Mouse (Mus musculus) forebrain, embryonic 15.5 days (tissue): Measurements from ENCODE around the gene Ttc3. TPM values are rescaled to one million over a fixed set of nuclear protein-coding genes. Genes with fewer than 3 reads are reported as not detected.
A peak's percentile ranks its signal among the peaks of the same experiment; 100 is the strongest.

Experiments used
- ATAC-seq: fragments of 200-750 bp; cut with Nextera tagmentation; replicated peaks from 2 replicates; pipeline ENCODE4 v1.8.0; 2017; ENCODE audit warnings: mild to moderate bottlenecking, moderate TSS enrichment, moderate library complexity
- H3K27ac ChIP-seq: fragments of 300-500 bp; sonication (generic); replicated peaks from 2 replicates; pipeline ENCODE4 v1.5.1; 2015; ENCODE audit warnings: mild to moderate bottlenecking, inconsistent platforms
- H3K27me3 ChIP-seq: fragments of 300-500 bp; sonication (generic); 2 replicates; pipeline ENCODE4 v1.6.1; 2015; ENCODE audit warnings: inconsistent platforms
- H3K36me3 ChIP-seq: fragments of 300-500 bp; sonication (generic); 2 replicates; pipeline ENCODE4 v1.6.1; 2015; ENCODE audit warnings: mild to moderate bottlenecking, inconsistent platforms
- H3K4me1 ChIP-seq: fragments of 300-500 bp; sonication (generic); 2 replicates; pipeline ENCODE4 v1.6.1; 2015; ENCODE audit warnings: inconsistent platforms
- H3K4me2 ChIP-seq: fragments of 300-500 bp; sonication (generic); replicated peaks from 2 replicates; pipeline ENCODE4 v1.6.1; 2015; ENCODE audit warnings: mild to moderate bottlenecking, inconsistent platforms
- H3K4me3 ChIP-seq: fragments of 300-500 bp; sonication (generic); 2 replicates; pipeline ENCODE4 v1.5.1; 2015; ENCODE audit warnings: mild to moderate bottlenecking, inconsistent platforms
- H3K9ac ChIP-seq: fragments of 300-500 bp; sonication (generic); replicated peaks from 2 replicates; pipeline ENCODE4 v1.6.1; 2015; ENCODE audit warnings: mild to moderate bottlenecking, inconsistent platforms
- H3K9me3 ChIP-seq: fragments of 300-500 bp; sonication (generic); 2 replicates; pipeline ENCODE4 v1.6.1; 2016; ENCODE audit warnings: inconsistent platforms
- WGBS: fragments of 180-500 bp; shearing (Covaris S2); methylation state at CpG from one replicate; pipeline ENCODE4 v1.1.7; 2015; ENCODE audit warnings: mixed read lengths; 5-methylcytosine and 5-hydroxymethylcytosine counted together
- polyA plus RNA-seq: library from polyadenylated mRNA; unstranded; fragments of >200 nt; fragmentation: Nextera tagmentation; extraction: Ambion mirVana; gene quantifications from 2 replicates; pipeline ENCODE4 v1.2.1, GENCODE M21; 2015

Ttc3 gene
- polyA plus RNA-seq, 1 experiment from 2014 or later: 832 TPM

GRCm38 (mm10) chr16:94345733-94346132, 24.7 kb upstream of the Ttc3 start:
- Histone ChIP-seq H3K9ac (no peak overlapping the region), H3K4me2 (no peak overlapping the region), H3K4me3 (no peak overlapping the region), H3K4me1 (peaks cover 8% of the 10 kb centered on the region), H3K36me3 (no peaks in the 10 kb centered on the region), H3K27me3 (no peaks in the 10 kb centered on the region), H3K27ac (no peak overlapping the region), H3K9me3 (no peaks in the 10 kb centered on the region)
- WGBS: 91% methylated on average over 1 of the region's 1 CpGs
- ATAC-seq: no peak

GRCm38 (mm10) chr16:94347080-94347731, 23.2 kb upstream of the Ttc3 start:
- Histone ChIP-seq H3K4me1 (peaks cover 8% of the 10 kb centered on the region), H3K4me3 (no peak overlapping the region), H3K4me2 (no peak overlapping the region), H3K27ac (no peak overlapping the region), H3K9ac (no peak overlapping the region), H3K27me3 (no peaks in the 10 kb centered on the region), H3K36me3 (no peaks in the 10 kb centered on the region), H3K9me3 (no peaks in the 10 kb centered on the region)
- 82% methylated on average over 7 of the region's 7 CpGs for WGBS
- no peak for ATAC-seq

- no peak overlapping the region for H3K4me3 ChIP-seq
- no peak overlapping the region for H3K9ac ChIP-seq
- peaks cover 8% of the 10 kb centered on the region for H3K4me1 ChIP-seq
- no peak overlapping the region for H3K4me2 ChIP-seq
- H3K27ac ChIP-seq: no peak overlapping the region
- 95% methylated on average over 2 of the region's 2 CpGs for WGBS
- H3K9me3 ChIP-seq: no peaks in the 10 kb centered on the region
- no peak for ATAC-seq
- H3K36me3 ChIP-seq: no peaks in the 10 kb centered on the region
- no peaks in the 10 kb centered on the region for H3K27me3 ChIP-seq
These were observed 21.6 kb upstream of the Ttc3 start for GRCm38 (mm10) chr16:94348779-94349178.

GRCm38 (mm10) chr16:94349588-94350286, 20.7 kb upstream of the Ttc3 start:
- ATAC-seq: no peak
- Histone ChIP-seq H3K9ac (no peak overlapping the region), H3K9me3 (no peaks in the 10 kb centered on the region), H3K4me3 (no peak overlapping the region), H3K36me3 (no peaks in the 10 kb centered on the region), H3K4me1 (peaks cover 8% of the 10 kb centered on the region), H3K27me3 (no peaks in the 10 kb centered on the region), H3K4me2 (no peak overlapping the region), H3K27ac (no peak overlapping the region)
- WGBS: 56% methylated on average over 11 of the region's 11 CpGs

- WGBS: 72% methylated on average over 10 of the region's 10 CpGs
- Histone ChIP-seq H3K9me3 (no peaks in the 10 kb centered on the region), H3K27ac (no peak overlapping the region), H3K4me2 (no peak overlapping the region), H3K9ac (no peak overlapping the region), H3K36me3 (no peaks in the 10 kb centered on the region), H3K4me3 (no peak overlapping the region), H3K4me1 (peaks cover 8% of the 10 kb centered on the region), H3K27me3 (no peaks in the 10 kb centered on the region)
- no peak for ATAC-seq
These were observed 20.1 kb upstream of the Ttc3 start for GRCm38 (mm10) chr16:94350287-94350677.

- H3K9me3 ChIP-seq: no peaks in the 10 kb centered on the region
- H3K4me3 ChIP-seq: no peak overlapping the region
- H3K27me3 ChIP-seq: no peaks in the 10 kb centered on the region
- ATAC-seq: no peak
- 50% methylated on average over 9 of the region's 9 CpGs for WGBS
- no peak overlapping the region for H3K9ac ChIP-seq
- H3K4me2 ChIP-seq: no peak overlapping the region
- H3K27ac ChIP-seq: no peak overlapping the region
- H3K4me1 ChIP-seq: peaks cover 8% of the 10 kb centered on the region
- H3K36me3 ChIP-seq: no peaks in the 10 kb centered on the region
These were observed 16.0 kb upstream of the Ttc3 start for GRCm38 (mm10) chr16:94354450-94354849.

- Histone ChIP-seq H3K9me3 (no peaks in the 10 kb centered on the region), H3K4me3 (no peak overlapping the region), H3K4me2 (no peak overlapping the region), H3K36me3 (no peaks in the 10 kb centered on the region), H3K9ac (no peak overlapping the region), H3K27ac (no peak overlapping the region), H3K27me3 (no peaks in the 10 kb centered on the region), H3K4me1 (no peaks in the 10 kb centered on the region)
- no peak for ATAC-seq
- 80% methylated on average over 7 of the region's 7 CpGs for WGBS
These were observed 14.4 kb upstream of the Ttc3 start for GRCm38 (mm10) chr16:94356046-94356445.

- Histone ChIP-seq H3K9ac (no peak overlapping the region), H3K36me3 (no peaks in the 10 kb centered on the region), H3K27me3 (no peaks in the 10 kb centered on the region), H3K4me1 (peaks cover under 1% of the 10 kb centered on the region; the same call in 1 of the 2 replicates), H3K27ac (no peak overlapping the region), H3K9me3 (no peaks in the 10 kb centered on the region), H3K4me2 (no peak overlapping the region), H3K4me3 (no peak overlapping the region)
- no peak for ATAC-seq
- WGBS: 87% methylated on average over 11 of the region's 11 CpGs
These were observed 13.5 kb upstream of the Ttc3 start for GRCm38 (mm10) chr16:94356776-94357494.

GRCm38 (mm10) chr16:94358091-94358490, 12.3 kb upstream of the Ttc3 start:
- Histone ChIP-seq H3K4me2 (no peak overlapping the region), H3K4me3 (no peak overlapping the region), H3K9ac (no peak overlapping the region), H3K4me1 (peaks cover 6% of the 10 kb centered on the region; the same call in 1 of the 2 replicates), H3K27ac (no peak overlapping the region), H3K27me3 (no peaks in the 10 kb centered on the region), H3K36me3 (no peaks in the 10 kb centered on the region), H3K9me3 (no peaks in the 10 kb centered on the region)
- ATAC-seq: no peak
- 81% methylated on average over 3 of the region's 3 CpGs for WGBS

GRCm38 (mm10) chr16:94360578-94361350, 9.7 kb upstream of the Ttc3 start:
- peaks cover 6% of the 10 kb centered on the region; the same call in 1 of the 2 replicates for H3K4me1 ChIP-seq
- WGBS: 87% methylated on average over 13 of the region's 13 CpGs
- no peaks in the 10 kb centered on the region for H3K27me3 ChIP-seq
- ATAC-seq: no peak
- no peak overlapping the region for H3K4me3 ChIP-seq
- H3K4me2 ChIP-seq: no peak overlapping the region
- H3K9me3 ChIP-seq: no peaks in the 10 kb centered on the region
- no peak overlapping the region for H3K27ac ChIP-seq
- H3K36me3 ChIP-seq: 0 out of 2 replicates have a peak, but pooled peaks cover 3% of the 10 kb centered on the region
- H3K9ac ChIP-seq: no peak overlapping the region

GRCm38 (mm10) chr16:94362174-94362873, 8.1 kb upstream of the Ttc3 start:
- 0 out of 2 replicates have a peak overlapping the region, but pooled peaks have one; percentile 1 for H3K27ac ChIP-seq
- WGBS: 52% methylated on average over 10 of the region's 10 CpGs

More at GRCm38 (mm10) chr16:94362174-94362873, 8.1 kb upstream of the Ttc3 start:
- no peak overlapping the region for H3K4me3 ChIP-seq
- no peak overlapping the region for H3K4me2 ChIP-seq
- H3K9me3 ChIP-seq: no peaks in the 10 kb centered on the region
- H3K9ac ChIP-seq: no peak overlapping the region
- H3K27me3 ChIP-seq: no peaks in the 10 kb centered on the region
- peaks cover 6% of the 10 kb centered on the region; the same call in 1 of the 2 replicates for H3K4me1 ChIP-seq
- ATAC-seq: 0 out of 2 replicates have a peak, but pooled peaks have one; percentile 57
- 0 out of 2 replicates have a peak, but pooled peaks cover 3% of the 10 kb centered on the region for H3K36me3 ChIP-seq
